Mouse (Mus musculus): ENCODE measurements around the gene C2cd4b. TPM values are rescaled to one million over a fixed set of nuclear protein-coding genes. Genes with fewer than 3 reads are reported as not detected.
A peak's percentile ranks its signal among the peaks of the same experiment; 100 is the strongest.

The C2cd4b gene
- polyA plus RNA-seq, 1 experiment from 2014 or later, result 1.7 TPM

DNA sequence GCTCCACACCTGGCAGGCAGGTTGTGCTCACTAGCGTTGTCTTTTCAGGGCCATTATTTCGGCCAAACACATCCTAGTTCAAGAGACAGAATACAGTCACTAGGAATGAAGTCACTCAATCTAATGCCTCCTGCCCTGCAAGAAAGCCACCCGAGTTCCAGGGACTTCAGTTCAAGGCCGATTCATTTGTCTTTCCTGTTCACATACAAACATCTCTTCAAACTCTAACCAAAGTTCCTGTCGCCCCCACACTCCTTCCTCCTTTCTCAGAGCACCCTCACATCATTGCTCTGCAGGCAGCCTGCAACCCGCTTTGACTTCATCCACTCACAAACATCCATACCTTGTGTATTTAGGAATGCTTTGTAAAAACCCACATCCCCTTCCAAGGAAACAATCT, 34.3 kb downstream of the C2cd4b start:
- WGBS, result 61% methylated on average over 6 of the region's 6 CpGs
- no peak for DNase-seq
- no peaks in the 10 kb centered on the region for H3K9me3 ChIP-seq (ENCODE audit: low read depth, low read length)
- no peak for ATAC-seq (ENCODE audit: insufficient read depth)
- no peaks in the 10 kb centered on the region for H3K27me3 ChIP-seq (ENCODE audit: insufficient read depth, low read length)
- no peak overlapping the region for H3K4me3 ChIP-seq (ENCODE audit: low read depth, low read length)
- TF ChIP-seq CTCF (IDR thresholded peaks at IDR 0.05; ENCODE audit: low read depth), result no peak
- no peak overlapping the region for H3K27ac ChIP-seq (ENCODE audit: low read depth)
- no peaks in the 10 kb centered on the region for H3K36me3 ChIP-seq (ENCODE audit: insufficient read depth)
- no peak overlapping the region for H3K9ac ChIP-seq
- H3K4me2 ChIP-seq, result no peak overlapping the region
- no peaks in the 10 kb centered on the region; the same call in 1 of the 2 replicates for H3K4me1 ChIP-seq (ENCODE audit: insufficient read depth)

DNA sequence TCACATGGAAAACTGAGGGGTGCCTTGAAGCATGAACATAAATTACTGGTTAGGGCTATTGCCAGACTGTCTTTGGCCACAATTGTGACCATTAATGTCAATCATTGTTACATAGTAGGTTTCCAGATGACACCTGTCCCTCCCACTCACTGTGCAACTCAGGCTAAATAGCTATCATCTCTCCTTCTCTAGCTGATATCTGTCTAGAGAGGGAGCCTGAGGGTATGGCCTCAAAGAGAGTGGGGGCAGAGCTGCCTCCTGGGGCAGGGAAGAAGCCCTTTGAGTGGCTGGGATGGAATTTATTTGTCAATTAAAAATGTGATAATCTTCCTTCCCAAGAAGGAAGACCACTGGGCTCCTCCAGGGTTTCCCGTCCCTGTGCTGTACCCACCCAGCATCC, 35.0 kb downstream of the C2cd4b start:
- ATAC-seq (ENCODE audit: insufficient read depth) (no peak), DNase-seq (no peak)
- Histone ChIP-seq H3K9ac (no peak overlapping the region), H3K36me3 (ENCODE audit: insufficient read depth) (no peaks in the 10 kb centered on the region), H3K9me3 (ENCODE audit: low read depth, low read length) (no peaks in the 10 kb centered on the region), H3K27ac (ENCODE audit: low read depth) (no peak overlapping the region), H3K4me2 (no peak overlapping the region), H3K27me3 (ENCODE audit: insufficient read depth, low read length) (no peaks in the 10 kb centered on the region), H3K4me1 (ENCODE audit: insufficient read depth) (no peaks in the 10 kb centered on the region; the same call in 1 of the 2 replicates), H3K4me3 (ENCODE audit: low read depth, low read length) (no peak overlapping the region)
- TF ChIP-seq CTCF (IDR thresholded peaks at IDR 0.05; ENCODE audit: low read depth), result no peak
- WGBS, result 67% methylated on average over 1 of the region's 1 CpGs

DNA sequence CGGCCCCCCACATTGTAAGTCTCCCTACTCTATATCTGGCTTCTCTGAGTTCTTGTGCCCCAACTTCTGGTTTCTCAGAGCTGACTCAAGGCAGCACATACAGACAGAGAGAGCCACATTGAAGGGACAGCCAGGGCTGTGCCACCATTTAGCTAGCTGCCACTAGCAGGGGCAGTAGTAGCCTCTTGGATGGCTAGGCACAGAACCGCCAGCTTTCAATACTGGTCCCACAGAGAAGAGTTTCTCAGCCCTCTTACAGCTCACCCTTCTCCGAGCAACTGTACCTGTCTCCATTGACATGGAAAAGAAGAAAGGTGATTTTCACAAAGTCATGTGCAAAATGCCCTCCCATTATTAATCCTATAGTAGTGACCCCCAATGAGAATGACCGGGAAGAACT, 35.4 kb downstream of the C2cd4b start:
- 87% methylated on average over 4 of the region's 4 CpGs for WGBS
- Histone ChIP-seq H3K9me3 (ENCODE audit: low read depth, low read length) (no peaks in the 10 kb centered on the region), H3K4me1 (ENCODE audit: insufficient read depth) (no peaks in the 10 kb centered on the region; the same call in 1 of the 2 replicates), H3K27ac (ENCODE audit: low read depth) (no peak overlapping the region), H3K27me3 (ENCODE audit: insufficient read depth, low read length) (no peaks in the 10 kb centered on the region), H3K9ac (no peak overlapping the region), H3K36me3 (ENCODE audit: insufficient read depth) (no peaks in the 10 kb centered on the region), H3K4me2 (no peak overlapping the region), H3K4me3 (ENCODE audit: low read depth, low read length) (no peak overlapping the region)
- TF ChIP-seq CTCF (IDR thresholded peaks at IDR 0.05; ENCODE audit: low read depth), result no peak
- DNase-seq, result no peak
- ATAC-seq (ENCODE audit: insufficient read depth), result no peak

DNA sequence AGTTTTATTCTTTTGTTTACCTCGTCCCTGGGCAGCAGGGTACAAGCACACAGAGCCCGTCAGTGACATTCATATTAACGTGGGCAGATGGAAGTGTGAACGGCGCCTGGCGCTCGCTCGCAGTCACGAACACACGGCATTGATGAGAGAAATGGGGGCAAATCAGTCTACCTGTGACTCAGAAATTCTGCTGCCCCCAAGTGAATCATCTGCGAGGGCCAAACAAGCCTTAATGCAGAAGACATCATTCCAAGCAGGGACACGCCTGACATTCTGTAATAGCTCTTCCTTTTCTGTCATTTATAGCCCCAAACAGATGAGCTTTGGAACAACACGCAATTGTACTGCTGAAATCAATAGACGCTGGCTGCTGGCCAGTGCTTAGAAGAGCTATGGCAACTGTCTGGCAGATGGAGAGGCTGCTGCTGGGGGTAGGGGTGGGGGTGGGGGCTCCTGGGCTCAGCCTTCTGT, 36.0 kb downstream of the C2cd4b start:
- H3K4me3 ChIP-seq (ENCODE audit: low read depth, low read length), result no peak overlapping the region
- DNase-seq (peak; percentile 40), ATAC-seq (ENCODE audit: insufficient read depth) (no peak)
- no peaks in the 10 kb centered on the region; the same call in 1 of the 2 replicates for H3K4me1 ChIP-seq (ENCODE audit: insufficient read depth)
- H3K27me3 ChIP-seq (ENCODE audit: insufficient read depth, low read length), result no peaks in the 10 kb centered on the region
- H3K4me2 ChIP-seq, result no peak overlapping the region
- 53% methylated on average over 14 of the region's 14 CpGs for WGBS
- no peak overlapping the region for H3K9ac ChIP-seq
- H3K27ac ChIP-seq (ENCODE audit: low read depth), result no peak overlapping the region
- H3K36me3 ChIP-seq (ENCODE audit: insufficient read depth), result no peaks in the 10 kb centered on the region
- no peak for TF ChIP-seq CTCF (IDR thresholded peaks at IDR 0.05; ENCODE audit: low read depth)
- no peaks in the 10 kb centered on the region for H3K9me3 ChIP-seq (ENCODE audit: low read depth, low read length)

DNA sequence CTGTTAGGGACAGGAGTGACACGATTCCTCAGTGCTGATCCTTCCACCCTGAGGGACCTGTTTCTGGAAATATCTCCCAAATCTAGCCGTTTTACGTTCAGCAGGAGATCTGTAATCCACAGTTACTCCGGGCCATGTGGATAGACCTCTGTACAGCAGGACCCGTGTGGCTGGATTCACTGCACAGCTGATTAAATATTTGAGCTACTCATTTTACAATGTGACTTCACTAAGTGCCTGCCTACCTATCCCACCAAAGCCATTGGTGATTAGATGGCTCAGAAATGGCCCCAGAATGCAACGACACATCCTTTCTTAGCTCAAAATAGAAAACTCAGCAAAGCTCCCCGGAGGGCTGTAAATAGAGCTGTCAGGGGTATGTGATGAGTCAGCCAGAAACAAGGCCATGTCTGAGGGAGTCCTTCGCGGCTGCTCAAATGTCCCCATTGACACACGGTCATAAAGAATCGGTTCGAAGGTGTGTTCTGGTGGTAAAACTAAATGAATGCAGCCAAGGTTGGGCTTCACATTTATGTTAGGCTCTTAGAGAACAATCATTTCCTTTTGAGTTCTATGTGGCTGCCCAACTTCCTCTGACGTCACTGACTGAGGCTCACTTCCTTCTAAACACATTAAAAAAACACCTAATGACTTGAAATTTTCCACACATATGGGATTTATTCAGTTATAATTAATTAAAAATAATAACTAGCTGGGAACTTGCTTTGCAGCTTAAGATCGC, 40.0 kb downstream of the C2cd4b start:
- no peak overlapping the region for H3K9ac ChIP-seq
- H3K27ac ChIP-seq (ENCODE audit: low read depth), result peak overlapping the region; percentile 43; the same call in 1 of the 2 replicates
- DNase-seq, result peak; percentile 34
- no peak for ATAC-seq (ENCODE audit: insufficient read depth)
- H3K4me1 ChIP-seq (ENCODE audit: insufficient read depth), result no peaks in the 10 kb centered on the region; the same call in 1 of the 2 replicates
- TF ChIP-seq CTCF (IDR thresholded peaks at IDR 0.05; ENCODE audit: low read depth), result no peak
- H3K4me3 ChIP-seq (ENCODE audit: low read depth, low read length), result no peak overlapping the region
- H3K9me3 ChIP-seq (ENCODE audit: low read depth, low read length), result no peaks in the 10 kb centered on the region
- H3K4me2 ChIP-seq, result no peak overlapping the region
- no peaks in the 10 kb centered on the region for H3K36me3 ChIP-seq (ENCODE audit: insufficient read depth)
- H3K27me3 ChIP-seq (ENCODE audit: insufficient read depth, low read length), result no peaks in the 10 kb centered on the region
- WGBS, result 53% methylated on average over 14 of the region's 14 CpGs

DNA sequence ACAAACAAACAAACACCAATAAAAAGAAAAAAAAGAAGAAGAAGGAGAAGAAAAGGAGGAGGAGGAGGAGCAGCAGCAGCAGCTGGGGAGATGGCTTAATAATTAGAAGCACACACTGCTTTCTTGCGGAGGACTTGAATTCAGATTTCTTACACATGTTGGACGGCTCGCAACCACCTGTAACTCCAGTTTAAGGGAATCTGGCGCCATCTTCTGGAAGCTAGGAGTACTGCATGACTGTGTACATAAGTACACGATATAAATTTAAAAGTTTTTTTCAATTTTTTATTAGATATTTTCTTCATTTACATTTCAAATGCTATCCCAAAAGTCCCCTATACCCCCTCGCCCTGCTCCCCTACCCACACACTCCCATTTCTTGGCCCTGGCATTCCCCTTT, 43.0 kb downstream of the C2cd4b start:
- peak; percentile 76 for TF ChIP-seq CTCF (IDR thresholded peaks at IDR 0.05; ENCODE audit: low read depth)
- no peak overlapping the region for H3K9ac ChIP-seq
- no peaks in the 10 kb centered on the region for H3K4me1 ChIP-seq (ENCODE audit: insufficient read depth)
- no peak for ATAC-seq (ENCODE audit: insufficient read depth)
- no peak overlapping the region for H3K4me2 ChIP-seq
- no peak overlapping the region for H3K4me3 ChIP-seq (ENCODE audit: low read depth, low read length)
- H3K27me3 ChIP-seq (ENCODE audit: insufficient read depth, low read length), result no peaks in the 10 kb centered on the region
- H3K27ac ChIP-seq (ENCODE audit: low read depth), result no peak overlapping the region
- DNase-seq, result peak; percentile 85
- H3K36me3 ChIP-seq (ENCODE audit: insufficient read depth), result no peaks in the 10 kb centered on the region
- no peaks in the 10 kb centered on the region for H3K9me3 ChIP-seq (ENCODE audit: low read depth, low read length)
- 41% methylated on average over 6 of the region's 6 CpGs for WGBS

DNA sequence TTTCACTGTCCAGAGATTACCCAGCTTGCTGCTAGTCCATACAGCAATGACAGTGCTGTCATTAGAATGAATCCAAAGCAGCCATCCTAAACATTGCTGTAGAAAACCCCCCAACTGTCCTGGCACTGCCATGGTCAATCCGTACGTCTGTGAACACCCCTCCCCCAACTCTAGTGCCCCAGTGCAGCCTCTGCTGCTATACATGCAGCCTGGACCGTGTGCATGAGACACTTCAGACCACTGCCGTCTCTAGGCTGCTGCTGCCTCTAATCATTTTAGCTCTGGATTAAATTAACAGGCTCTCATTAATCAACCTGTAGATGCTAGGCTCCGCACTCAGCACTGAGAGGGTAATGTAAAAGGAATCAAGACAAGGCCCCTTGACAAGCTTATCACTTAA, 47.8 kb downstream of the C2cd4b start:
- Histone ChIP-seq H3K27me3 (ENCODE audit: insufficient read depth, low read length) (no peaks in the 10 kb centered on the region), H3K9ac (no peak overlapping the region), H3K4me1 (ENCODE audit: insufficient read depth) (no peaks in the 10 kb centered on the region), H3K36me3 (ENCODE audit: insufficient read depth) (no peaks in the 10 kb centered on the region), H3K4me3 (ENCODE audit: low read depth, low read length) (no peak overlapping the region), H3K4me2 (no peak overlapping the region), H3K27ac (ENCODE audit: low read depth) (no peak overlapping the region), H3K9me3 (ENCODE audit: low read depth, low read length) (no peaks in the 10 kb centered on the region)
- ATAC-seq (ENCODE audit: insufficient read depth), result no peak
- no peak for DNase-seq
- WGBS, result 18% methylated on average over 5 of the region's 5 CpGs
- TF ChIP-seq CTCF (IDR thresholded peaks at IDR 0.05; ENCODE audit: low read depth), result no peak
